Mouse (Mus musculus) bone marrow, adult 2 months (tissue): ENCODE measurements around the gene Otop2. TPM values are rescaled to one million over a fixed set of nuclear protein-coding genes. Genes with fewer than 3 reads are reported as not detected.
A peak's percentile ranks its signal among the peaks of the same experiment; 100 is the strongest.

ENCODE experiments used
- H3K27ac ChIP-seq: fragments of 200-500 bp; 2 replicates; pipeline ENCODE4 v1.5.1; 2012; ENCODE audit warnings: low read depth, mild to moderate bottlenecking, control low read depth, inconsistent platforms, low read length; ENCODE audit not compliant: control insufficient read depth, poor library complexity, insufficient read depth
- H3K4me1 ChIP-seq: fragments of 200-500 bp; 2 replicates; pipeline ENCODE4 v1.6.1; 2011; ENCODE audit warnings: low read length; ENCODE audit not compliant: control insufficient read depth, insufficient read depth
- H3K4me3 ChIP-seq: fragments of 200-500 bp; replicated peaks from 2 replicates; pipeline ENCODE3; 2011; ENCODE audit warnings: mild to moderate bottlenecking, low read depth, low read length, control low read depth; ENCODE audit not compliant: control insufficient read depth
- CTCF ChIP-seq: fragments of 200-500 bp; IDR thresholded peaks from 2 replicates; pipeline ENCODE4 v1.5.1; 2011; ENCODE audit warnings: low read length, control low read depth; ENCODE audit not compliant: control insufficient read depth, insufficient read depth
- POLR2A ChIP-seq: fragments of 200-500 bp; IDR thresholded peaks from 2 replicates; pipeline ENCODE4 v1.6.1; 2011; ENCODE audit warnings: low read depth, mild to moderate bottlenecking, control low read depth, low read length, borderline replicate concordance; ENCODE audit not compliant: control insufficient read depth
- WGBS: fragments of 180-500 bp; shearing (Covaris S2); methylation state at CpG from one replicate; pipeline ENCODE4 v1.1.7; 2018; 5-methylcytosine and 5-hydroxymethylcytosine counted together
- polyA plus RNA-seq: library from polyadenylated mRNA; stranded (reverse); fragments of >200 nt; gene quantifications from 2 replicates; pipeline ENCODE4 v1.2.4, GENCODE M21; 2011; ENCODE audit warnings: low replicate concordance; ENCODE audit not compliant: missing spikeins, insufficient read depth, insufficient read length

Otop2 gene
- polyA plus RNA-seq, 1 experiment: not detected

DNA sequence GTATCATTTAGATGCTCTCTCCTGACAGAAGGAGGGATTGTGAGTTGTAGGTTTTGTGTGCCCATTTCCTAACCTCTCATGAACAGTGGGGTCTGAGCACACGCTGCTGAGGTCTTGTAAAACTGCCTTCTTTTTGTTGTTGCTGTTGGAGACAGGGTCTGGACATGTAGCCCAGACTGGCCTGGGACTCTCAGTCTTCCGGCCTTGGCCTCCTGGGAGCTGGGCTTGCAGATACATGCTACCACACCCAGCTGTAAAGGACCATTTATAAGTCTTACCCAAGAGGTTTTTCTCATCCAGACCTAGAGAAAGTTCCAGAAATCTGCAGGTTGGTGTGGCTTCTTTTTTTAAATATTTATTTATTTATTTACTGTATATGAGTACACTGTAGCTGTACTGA lies 18.7 kb upstream of the Otop2 start:
- TF ChIP-seq CTCF (no peak), POLR2A (no peak)
- no peak overlapping the region for H3K27ac ChIP-seq
- 83% methylated on average over 2 of the region's 2 CpGs for WGBS
- peaks cover 6% of the 10 kb centered on the region; the same call in 1 of the 2 replicates for H3K4me1 ChIP-seq
- no peak overlapping the region for H3K4me3 ChIP-seq

DNA sequence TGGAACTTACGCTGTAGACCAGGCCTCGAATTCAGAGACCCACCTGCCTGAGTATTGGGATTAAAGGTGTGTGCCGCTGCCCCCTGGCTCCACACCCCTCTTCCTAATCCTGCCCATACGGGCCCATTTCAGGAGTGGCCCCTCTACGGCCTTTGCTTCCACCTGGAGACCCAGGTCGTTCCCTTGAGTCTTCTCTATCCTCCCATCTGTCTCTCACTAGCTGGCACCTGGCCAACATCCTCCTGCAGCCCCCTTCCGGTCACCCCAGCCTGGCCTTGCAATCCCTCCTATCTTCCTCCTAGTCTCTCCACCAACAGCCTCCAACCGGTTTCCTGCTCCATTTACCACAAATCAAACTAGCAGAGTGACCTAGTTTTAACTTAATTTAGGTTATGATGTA lies 17.1 kb upstream of the Otop2 start:
- Histone ChIP-seq H3K27ac (no peak overlapping the region), H3K4me1 (peaks cover 3% of the 10 kb centered on the region; the same call in 1 of the 2 replicates), H3K4me3 (no peak overlapping the region)
- TF ChIP-seq CTCF: no peak
- no peak for TF ChIP-seq POLR2A
- WGBS: 61% methylated on average over 8 of the region's 8 CpGs

DNA sequence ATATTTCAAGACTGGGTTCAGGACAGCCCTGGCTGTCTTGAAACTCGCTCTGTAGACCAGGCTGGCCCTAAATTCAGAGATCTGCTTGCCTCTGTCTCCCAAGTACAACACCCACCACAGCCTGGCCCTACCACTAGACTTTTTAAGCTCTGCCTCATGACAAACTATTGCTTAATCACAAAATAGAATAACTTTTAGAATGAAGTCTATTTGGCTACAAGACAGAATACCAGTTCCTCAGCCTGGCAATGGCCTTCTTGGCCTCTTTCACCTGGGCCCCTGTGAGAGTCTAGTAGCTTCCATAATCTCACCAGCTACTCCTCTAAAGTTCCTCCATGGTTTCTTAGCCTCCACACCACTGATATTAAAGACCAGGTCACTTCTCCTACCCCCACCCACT lies 16.6 kb upstream of the Otop2 start:
- Histone ChIP-seq H3K4me3 (no peak overlapping the region), H3K27ac (no peak overlapping the region), H3K4me1 (peaks cover 3% of the 10 kb centered on the region; the same call in 1 of the 2 replicates)
- 59% methylated on average over 1 of the region's 1 CpGs for WGBS
- TF ChIP-seq CTCF: no peak
- TF ChIP-seq POLR2A: no peak

- Histone ChIP-seq H3K4me3 (no peak overlapping the region), H3K27ac (no peak overlapping the region), H3K4me1 (peaks cover 3% of the 10 kb centered on the region; the same call in 1 of the 2 replicates)
- 55% methylated on average over 6 of the region's 6 CpGs for WGBS
- no peak for TF ChIP-seq POLR2A
- no peak for TF ChIP-seq CTCF
These were observed 16.0 kb upstream of the Otop2 start for GRCm38 (mm10) chr11:115290919-115291318.

DNA sequence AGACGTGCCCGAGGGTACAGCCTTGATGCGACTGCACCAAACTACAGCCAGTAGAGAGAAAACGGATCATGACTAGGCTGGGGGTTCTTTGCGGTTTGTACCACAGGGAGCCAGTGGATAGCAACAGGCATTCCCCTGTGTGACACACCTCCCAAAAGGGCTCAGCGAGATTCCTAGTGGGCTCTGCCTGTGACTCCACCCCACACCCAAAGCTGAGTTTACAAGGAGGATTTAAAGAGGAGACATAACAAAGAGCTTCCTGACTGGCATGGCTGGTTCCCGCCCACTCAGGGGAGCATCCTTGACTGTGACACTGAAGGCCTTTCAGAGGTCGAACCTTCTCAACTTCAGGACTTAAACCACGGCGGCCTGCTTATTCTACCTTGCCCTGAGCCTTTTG lies 15.5 kb upstream of the Otop2 start:
- 83% methylated on average over 10 of the region's 10 CpGs for WGBS
- TF ChIP-seq POLR2A (no peak), CTCF (no peak)
- Histone ChIP-seq H3K4me3 (no peak overlapping the region), H3K27ac (no peak overlapping the region), H3K4me1 (no peaks in the 10 kb centered on the region; the same call in 1 of the 2 replicates)

DNA sequence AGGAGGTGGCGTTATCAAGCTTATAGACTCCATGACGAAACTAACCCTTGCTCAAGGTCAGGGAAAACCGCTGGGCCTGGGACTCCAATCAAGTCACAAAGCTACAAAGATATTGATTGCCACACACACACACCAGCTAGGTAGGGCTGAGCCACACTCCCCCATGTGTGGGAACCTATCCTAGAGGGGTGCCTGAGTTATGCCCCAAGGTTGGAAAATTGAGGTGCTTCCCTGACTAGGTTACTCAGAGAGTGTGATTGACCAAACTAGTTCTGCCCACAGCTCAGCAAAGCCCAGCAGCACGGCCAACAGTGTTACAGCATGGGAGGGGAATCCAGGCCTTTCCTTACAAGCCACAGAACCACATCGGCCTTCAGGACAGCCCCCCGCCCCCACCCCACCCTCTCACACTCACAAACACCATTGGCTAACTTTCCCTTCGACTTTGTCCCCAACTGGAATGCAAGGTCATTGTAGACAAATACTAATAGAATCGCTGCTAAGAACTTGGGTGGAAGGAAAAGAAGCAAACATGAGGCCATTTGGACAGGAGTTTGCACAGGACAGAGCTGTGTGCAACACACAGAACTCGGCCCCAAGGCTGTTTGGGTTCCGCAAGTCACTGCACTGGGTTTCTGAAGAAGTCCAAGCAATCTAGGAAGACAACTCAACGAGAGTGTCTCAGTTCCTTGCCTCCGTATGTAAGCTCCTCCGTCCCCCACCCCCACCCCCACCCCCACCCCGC lies 14.2 kb upstream of the Otop2 start:
- no peak overlapping the region for H3K4me3 ChIP-seq
- H3K27ac ChIP-seq: no peak overlapping the region
- peaks cover 1% of the 10 kb centered on the region for H3K4me1 ChIP-seq
- 60% methylated on average over 14 of the region's 14 CpGs for WGBS
- no peak for TF ChIP-seq CTCF
- TF ChIP-seq POLR2A: no peak

DNA sequence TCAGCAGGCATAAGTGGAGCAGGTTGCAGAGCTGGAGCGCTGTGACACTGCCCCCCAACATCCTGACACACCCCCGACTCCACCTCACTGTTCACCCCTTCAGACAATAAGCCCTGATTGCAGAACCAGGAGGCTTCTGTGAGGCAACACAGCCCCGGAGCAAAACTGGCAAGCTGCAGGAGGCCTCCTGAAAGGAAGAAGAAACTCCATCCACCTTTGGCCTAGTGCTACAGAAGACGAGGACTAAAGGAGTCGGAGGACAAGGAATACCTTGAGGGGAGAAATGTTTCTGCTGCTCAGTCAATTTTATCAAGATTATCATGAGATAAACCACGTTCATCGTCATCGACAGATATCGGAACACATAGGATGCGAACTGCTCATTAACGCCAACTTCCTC lies 11.0 kb upstream of the Otop2 start:
- WGBS: 69% methylated on average over 11 of the region's 11 CpGs
- H3K27ac ChIP-seq: no peak overlapping the region
- H3K4me3 ChIP-seq: no peak overlapping the region
- TF ChIP-seq POLR2A (no peak), CTCF (no peak)
- peaks cover 1% of the 10 kb centered on the region for H3K4me1 ChIP-seq

DNA sequence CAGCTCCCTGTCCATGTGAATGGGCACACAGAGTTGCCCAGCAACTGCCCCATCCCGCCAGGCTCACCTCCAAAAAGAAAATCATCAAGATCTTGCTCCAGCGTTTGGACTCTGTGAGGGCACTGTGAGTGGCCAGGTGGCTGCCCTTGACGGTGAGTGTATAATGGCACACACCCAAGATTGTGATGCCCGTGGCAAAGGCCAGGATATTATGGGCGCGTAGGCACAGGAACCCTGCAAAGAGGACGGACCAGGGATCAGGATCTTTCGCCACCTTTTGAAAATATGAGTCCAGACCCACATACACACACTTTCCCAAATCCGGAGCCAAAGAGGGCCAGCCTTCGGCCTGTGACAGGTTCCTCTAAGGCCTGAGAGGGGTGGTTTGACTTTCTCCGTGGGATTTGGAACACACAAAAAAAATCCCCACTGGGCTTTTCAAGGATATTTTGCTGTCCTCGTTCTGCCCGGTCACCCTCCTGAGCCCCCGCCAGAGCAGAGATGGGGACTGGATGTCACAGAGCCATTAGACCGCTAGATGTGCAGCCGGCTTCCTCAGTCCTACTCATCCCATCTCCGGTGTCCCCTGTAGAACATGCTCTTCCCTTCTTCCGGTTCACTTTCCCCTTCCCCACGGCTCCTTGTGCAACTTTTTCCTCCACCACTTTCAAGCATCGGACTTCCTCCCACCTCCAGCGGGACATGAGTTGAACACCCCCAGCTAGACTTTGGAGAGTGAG lies 10.3 kb upstream of the Otop2 start:
- WGBS: 59% methylated on average over 21 of the region's 21 CpGs
- H3K4me3 ChIP-seq: peak overlapping the region; percentile 21
- H3K4me1 ChIP-seq: peaks cover 1% of the 10 kb centered on the region
- no peak overlapping the region for H3K27ac ChIP-seq
- no peak for TF ChIP-seq CTCF
- TF ChIP-seq POLR2A: no peak
